Mouse (Mus musculus): ENCODE measurements at regions not wholly inside any gene's neighbourhood (a gene's known extent, or its start where the extent isn't known, plus 50 kb on each side); places are given as distances from the start of the nearest gene placed in this dataset.

- no peak for ATAC-seq (ENCODE audit: insufficient number of reproducible peaks, low FRiP score, low TSS enrichment, low read depth)
- H3K36me3 ChIP-seq (ENCODE audit: control insufficient read depth, insufficient read depth, low read length): no peaks in the 10 kb centered on the region
- H3K27me3 ChIP-seq (ENCODE audit: control insufficient read depth, insufficient read depth, low read length): no peaks in the 10 kb centered on the region
- DNase-seq (ENCODE audit: low spot score): no peak
- no peak overlapping the region for H3K9ac ChIP-seq (ENCODE audit: low read length)
- WGBS: 80% methylated on average over 6 of the region's 6 CpGs
- no peak overlapping the region for H3K4me2 ChIP-seq (ENCODE audit: low read depth, severe bottlenecking)
- no peaks in the 10 kb centered on the region for H3K9me3 ChIP-seq (ENCODE audit: control insufficient read depth, low read length)
- H3K27ac ChIP-seq (replicated peaks; ENCODE audit: low read depth, low read length): no peak overlapping the region
- no peak overlapping the region for H3K4me3 ChIP-seq (ENCODE audit: low read depth, low read length)
- H3K4me1 ChIP-seq (ENCODE audit: control insufficient read depth, insufficient read depth, low read length): peaks cover 3% of the 10 kb centered on the region; the same call in 1 of the 2 replicates
Observed at GRCm38 (mm10) chr12:25148099-25148498, 51.2 kb upstream of the Id2 start.

All from limb, embryonic 11.5 days (tissue).